Mouse (Mus musculus): ENCODE measurements around the gene Rps24.

The Rps24 gene

DNA sequence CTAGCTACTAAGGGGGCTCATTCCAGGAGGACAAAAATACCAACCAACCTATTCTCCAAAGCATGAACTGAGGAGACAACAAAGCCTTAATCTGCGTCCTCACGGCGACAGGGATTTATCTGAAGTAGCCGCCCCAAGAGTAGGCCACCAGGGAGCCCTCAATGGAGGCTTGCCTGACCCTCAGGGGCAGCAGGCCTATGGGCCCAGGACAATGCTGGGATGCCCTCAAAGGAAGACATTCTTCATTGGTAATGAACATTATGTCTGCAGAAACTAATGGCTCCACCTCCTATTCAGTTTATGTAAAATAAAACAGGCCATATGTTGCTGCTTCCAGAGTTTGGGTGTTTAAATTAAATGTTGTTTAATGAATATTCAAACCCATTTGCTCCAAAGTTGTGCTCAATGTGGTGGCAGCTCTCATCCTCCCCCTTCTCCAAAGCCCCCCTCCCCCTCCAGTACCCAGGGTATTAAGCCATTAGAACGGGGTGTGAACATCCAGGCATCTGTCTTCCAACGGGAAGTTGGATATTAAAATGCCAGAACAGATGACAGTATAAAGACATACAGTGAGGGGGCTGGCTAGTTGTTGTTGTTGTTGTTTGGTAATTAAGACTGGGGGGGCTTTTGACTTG is 25.7 kb downstream of the Rps24 start:
- no peak for DNase-seq (ENCODE audit: low spot score)

DNA sequence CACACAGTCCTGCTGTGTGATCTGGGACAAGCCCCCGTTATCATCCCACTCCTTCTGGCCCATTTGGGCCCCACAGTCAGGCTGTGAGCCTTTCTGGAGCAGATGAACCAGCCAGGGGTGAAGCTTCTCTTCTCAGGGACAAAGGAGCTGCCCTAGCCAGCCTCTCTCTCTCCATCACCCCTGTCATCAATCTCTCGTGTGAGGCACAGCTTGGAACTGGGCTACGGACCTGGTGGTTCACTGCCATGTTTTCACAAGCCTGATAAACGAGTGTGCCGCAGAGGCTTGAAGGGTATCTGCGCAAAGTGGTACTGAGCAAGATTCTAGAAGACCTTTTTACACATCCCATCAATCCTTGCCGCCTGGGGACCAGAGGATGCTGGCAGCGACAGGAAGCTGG is 34.7 kb downstream of the Rps24 start:
- no peak for DNase-seq (ENCODE audit: low spot score)

DNA sequence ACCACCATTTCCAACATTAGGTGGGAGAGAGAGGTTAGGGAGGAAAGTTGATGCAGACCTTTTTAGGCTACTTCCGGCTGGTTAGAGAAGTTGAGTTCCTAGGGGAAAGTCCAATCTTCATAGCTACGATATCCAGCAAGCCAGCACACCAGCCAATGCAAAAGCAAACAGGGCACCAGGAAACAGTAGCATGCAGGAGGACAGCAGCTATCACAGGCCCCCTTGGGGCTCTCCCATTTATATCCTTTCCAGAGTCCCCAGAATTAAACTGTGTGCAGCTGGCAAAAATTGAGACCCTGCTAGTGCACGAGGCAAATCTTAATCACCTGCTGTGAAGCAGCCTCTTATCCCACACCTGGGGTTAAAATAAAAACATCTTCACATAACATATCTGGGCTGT is 38.2 kb downstream of the Rps24 start:
- no peak for DNase-seq (ENCODE audit: low spot score)

DNA sequence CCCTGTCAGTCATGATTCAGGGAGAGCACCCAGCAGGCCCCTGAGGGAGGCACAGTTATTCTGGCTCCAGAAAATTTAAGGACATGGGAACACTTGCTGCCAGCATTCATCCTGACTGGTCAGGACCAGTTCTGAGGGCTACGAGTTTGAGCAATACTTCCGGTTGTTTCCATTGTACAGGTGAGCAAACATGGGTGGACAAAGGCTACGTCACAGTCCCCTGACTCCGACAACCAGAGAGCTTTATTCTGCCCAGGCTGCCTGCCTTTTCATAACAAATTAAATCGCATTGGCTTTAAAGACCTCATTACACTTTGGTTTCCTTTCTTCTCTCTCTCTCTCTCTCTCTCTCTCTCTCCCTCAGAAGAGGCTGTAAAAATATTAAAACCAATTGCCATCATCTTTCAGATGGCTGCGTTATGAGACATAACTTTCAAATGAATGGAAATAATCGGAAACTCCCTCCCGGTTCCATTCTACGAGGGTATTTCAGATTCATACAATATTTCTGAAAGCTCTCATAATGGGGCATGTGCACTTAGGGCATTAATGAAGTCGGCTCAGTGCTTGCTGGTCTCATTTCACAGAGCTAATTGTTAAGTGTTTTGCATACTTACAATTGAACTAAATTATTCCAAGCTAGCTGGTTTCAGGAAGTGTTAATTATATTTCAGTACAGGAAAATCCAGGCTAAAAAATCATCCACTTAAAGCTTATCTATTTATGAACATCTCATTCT is 38.9 kb downstream of the Rps24 start:
- DNase-seq (ENCODE audit: low spot score) = no peak

DNA sequence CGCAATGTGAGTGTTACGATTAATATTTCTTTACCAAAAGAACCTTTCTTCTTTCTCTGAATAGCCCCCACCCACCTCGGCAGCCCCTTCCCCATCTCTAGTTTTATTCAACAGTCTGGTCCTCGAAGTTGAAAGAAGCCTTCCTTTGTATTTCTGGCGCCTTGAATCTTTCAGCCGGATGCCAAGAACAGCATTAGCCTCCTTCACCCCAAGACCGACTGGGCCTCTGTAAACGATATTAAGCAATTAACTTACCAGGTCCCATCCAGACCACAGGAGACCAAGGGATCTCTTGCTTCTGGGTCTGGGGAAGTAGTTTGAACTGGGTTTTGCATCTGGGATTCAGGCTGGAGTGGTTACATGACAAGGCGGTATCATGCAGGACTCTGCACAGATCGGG is 39.5 kb downstream of the Rps24 start:
- DNase-seq (ENCODE audit: low spot score) = no peak

DNA sequence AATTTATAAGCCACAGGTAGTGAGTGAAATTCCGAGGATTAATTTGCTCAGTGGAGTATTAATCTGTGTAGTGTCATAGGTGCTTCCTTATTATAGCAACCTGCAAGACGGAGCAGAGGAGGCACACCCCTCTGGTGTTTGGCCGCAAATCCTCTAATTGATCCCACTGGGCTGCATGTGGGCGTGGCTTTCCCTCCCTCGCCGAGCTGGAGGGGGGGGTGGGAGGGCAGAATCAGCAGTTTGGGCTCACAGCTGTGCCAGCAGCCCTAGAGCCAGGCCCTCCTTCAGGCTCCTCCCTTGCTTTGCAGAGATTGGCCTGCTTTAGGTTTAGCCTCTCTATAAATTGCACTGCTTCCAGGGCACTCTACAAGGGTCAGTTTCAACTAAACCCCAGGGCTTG is 43.3 kb downstream of the Rps24 start:
- no peak for DNase-seq (ENCODE audit: low spot score)

DNA sequence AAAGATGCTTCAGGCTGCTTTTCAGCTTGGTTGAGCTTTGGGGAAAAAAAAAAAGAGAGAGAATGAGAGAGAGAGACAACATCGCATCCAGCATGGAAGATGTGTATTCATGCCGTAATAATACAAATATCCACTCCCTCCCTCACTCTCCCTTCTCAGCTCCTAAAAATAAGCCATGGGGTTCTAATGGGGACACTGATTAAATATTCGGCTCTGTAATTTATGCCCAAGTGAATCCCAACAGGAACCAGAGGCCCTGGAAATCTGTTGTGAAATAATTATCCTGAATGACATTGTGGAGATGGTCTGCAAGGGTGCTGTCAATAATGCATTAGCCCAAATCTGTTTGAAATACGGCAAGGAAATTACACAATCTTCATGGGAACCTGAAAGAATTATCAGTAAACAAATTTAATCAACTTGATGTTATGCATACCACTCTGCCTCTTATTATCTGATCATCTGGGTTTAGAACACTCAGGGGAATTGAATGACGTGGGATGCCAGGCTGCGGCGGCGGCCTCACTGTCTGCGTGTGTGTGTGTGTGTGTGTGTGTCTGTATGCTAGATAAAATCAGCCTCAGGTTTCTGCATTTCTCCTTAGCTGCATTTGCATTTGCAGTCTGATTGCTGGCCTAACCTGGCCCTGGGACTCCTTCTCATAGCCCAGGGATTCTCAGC is 48.1 kb downstream of the Rps24 start:
- DNase-seq (ENCODE audit: low spot score) = no peak

DNA sequence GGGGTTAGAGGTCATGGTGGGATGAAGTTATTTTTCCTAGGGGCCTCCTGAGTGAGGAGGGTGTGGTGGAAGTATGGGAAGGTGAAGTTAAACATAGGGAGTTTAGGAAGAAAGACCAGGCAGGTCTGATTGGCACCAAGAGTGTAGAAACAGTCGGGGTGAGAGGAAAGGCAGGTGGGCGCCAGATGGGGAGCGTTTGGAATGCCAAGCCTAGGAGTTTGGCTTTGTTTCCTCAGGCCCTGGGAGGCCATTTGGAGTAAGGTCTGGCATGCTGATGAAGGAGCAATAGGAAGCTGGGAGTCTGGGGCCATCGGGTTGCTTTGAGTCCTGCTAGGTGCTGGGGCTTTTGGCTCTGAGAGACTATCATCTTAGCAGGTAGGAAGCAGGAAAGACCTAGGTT is 56.0 kb downstream of the Rps24 start:
- no peak for DNase-seq (ENCODE audit: low spot score)

DNA sequence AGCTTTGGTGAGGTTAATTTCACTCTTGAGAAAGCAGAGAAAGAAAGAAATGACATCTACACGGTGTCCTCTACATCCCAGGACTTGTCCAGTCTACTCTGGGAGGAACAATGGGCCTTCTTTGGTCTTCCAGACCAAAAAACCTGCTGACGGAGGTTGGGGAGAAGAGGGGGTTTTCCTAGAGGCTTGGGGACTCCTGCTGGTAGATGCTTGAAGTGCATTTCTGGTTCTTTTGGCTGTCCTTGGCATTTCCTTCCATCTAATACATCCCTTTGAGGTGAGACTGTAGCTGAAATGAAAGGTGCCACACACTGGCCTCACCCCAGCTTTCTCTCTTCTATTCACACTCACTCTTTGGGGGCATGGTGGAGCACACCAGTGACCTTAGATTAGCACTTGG is 57.1 kb downstream of the Rps24 start:
- peak; percentile 33 for DNase-seq (ENCODE audit: low spot score)
